Mouse (Mus musculus) adrenal gland, postnatal 25 days (tissue): Measurements from ENCODE around the gene Rps6ka1. TPM values are rescaled to one million over a fixed set of nuclear protein-coding genes. Genes with fewer than 3 reads are reported as not detected.
"Not testable (repeated sequence)": the region's sequence is repeated elsewhere in the genome, so short reads cannot be mapped to it uniquely, and the experiment has no call there.

Experiments used
- DNase-seq: peaks from one replicate; pipeline ENCODE4 v3.0.0; 2021; ENCODE audit warnings: mixed read lengths
- long read RNA-seq: library from polyadenylated mRNA; stranded (forward); transcript quantifications from one replicate; pipeline ENCODE4 v2.0.0, GENCODE M21; 2021
- total RNA-seq: library from RNA; stranded (reverse); gene quantifications from 2 replicates; pipeline ENCODE4 v1.2.3, GENCODE M21; 2021

Rps6ka1 gene
- 14.7 and 21.3 TPM in 2 replicates for total RNA-seq
- long read RNA-seq, transcript Rps6ka1-202 (22 exons, 3,135 nt), result major isoform, 26 of 40 reads
- long read RNA-seq, partial matches to known transcripts, result 6 of 40 reads
- long read RNA-seq, other reads (novel, unspliced or antisense), result 6 of 40 reads

DNA sequence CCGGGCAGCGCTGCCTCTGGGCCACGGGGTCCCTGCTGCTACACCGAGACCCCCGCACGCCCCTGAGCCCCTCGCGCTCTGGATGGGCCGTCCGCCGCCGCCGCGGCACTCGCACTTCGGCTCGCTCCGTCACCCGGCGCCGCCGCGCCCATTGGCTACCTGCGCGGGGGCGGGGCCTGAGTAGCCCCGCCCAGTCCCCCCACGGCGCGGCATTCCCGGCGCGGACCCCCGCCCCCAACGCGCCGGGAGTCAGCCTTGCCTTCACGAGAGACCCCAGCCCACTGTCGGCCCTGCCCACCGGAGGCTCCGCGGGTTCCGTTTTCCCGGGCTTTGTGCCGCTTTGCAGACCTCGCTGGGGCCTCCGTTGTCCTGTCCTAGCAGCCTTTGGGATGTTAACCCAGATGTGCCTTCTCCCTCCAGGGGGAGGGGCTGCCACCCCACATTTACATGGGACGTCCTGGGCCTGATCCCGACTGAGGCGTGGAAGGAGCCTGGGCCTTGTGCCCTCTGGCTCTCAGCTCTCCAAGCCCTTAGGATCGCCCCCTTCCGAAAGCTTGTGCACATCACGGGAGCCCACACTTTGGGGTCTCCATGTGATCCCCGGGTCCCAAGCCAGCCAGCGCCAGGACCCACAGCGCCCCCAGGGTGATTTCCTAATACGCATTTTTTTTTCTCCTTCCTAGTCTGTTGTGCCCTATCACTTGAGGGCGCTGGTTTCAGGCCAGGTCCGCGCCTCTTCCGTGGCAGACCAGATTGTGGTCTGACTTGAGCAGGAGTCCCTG is at the start of gene Rps6ka1:
TSS of gene Rps6ka1 (minus strand) at position 126 of the 782 bp plus-strand sequence.
- DNase-seq, result peak; percentile 82

DNA sequence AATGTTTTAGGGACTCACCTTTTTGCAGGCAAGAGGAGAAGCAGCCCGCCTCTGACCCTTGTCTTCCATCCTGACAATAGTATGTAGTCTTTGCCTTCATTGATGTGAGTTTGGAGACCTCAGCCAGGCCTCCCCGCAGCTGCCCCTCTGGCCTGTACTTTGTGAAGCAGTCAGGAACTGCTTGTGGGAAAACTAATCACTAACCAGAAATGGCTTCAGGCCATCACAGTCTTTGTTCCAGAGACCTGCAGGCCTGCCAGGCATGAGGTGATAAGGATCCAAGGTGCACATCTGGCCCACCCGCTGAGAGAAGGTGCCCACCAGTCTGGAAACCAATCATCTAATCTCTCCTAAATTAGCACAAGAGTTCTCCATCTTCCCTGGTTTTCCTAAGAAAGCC is 44.2 kb upstream of the Rps6ka1 start:
- no peak for DNase-seq

DNA sequence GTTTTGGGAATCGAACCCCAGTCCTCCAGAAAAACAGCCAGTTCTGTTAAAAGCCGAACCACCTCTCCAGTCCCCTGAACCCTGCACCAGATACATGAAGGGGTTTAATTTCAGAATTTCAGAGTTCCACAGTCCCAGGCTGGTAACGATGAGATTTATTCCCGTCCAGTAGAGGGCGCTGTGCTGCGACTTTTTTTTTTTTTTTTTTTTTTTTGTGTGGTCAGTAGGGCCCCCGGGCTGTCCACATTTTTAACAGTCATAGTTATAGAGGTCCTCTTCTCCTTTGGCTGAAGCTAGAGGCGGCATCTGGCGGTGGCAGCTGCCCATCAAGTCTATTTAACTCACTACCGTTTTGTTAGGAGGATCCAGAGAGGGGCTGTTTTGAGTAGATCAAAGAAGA is 43.8 kb upstream of the Rps6ka1 start:
- DNase-seq, result no peak

DNA sequence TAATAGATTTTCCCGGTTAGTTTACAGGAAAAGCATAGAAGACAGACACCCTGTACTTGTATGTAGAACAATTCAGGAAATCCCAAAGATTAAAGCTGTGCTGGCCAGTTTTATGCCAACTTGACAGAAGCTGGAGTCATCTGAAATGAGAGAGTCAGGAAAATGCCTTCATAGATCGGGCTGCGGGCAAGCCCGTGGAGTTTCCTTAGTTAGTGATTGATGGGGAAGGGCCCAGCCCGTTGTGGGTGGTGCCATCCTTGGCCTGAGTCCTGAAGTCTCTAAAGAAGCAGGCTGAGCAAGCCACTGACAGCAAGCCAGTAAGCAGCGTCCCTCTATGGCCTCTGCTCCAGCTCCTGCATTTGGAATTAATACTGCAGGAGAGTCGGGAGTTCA is 41.7 kb upstream of the Rps6ka1 start:
- DNase-seq, result no peak

DNA sequence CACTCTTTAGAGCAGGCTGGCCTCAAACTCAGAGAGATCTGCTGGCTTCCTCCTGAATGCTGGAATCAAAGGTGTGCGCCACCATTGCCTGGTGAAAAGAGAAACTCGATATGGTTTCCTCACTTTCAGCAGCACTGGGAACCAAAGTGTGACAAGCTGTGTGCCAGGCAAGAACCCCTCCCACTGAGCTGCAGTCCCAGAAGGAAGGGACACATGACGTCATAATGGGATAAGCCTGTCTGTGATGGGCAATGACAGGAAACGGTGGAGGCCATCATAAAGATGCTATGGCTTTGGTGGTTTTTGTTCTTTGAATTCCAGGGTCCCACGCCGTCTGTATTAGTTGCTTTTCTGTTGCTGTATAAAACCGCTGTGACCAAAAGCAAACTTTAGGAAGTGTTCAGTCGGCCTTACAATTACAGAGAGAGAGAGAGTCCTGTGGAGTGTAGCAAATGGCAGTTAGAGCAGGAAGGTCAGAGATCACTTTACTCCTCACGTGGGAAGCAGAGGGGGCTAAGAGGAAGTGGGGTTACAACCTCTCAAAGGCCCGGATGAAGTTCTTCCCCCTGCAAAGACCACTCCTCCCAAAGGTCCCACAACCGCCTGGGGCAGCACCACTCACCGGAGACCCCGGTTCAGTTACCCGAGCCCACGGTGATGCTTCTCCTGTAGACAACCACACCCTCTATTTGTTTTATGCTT is 41.1 kb upstream of the Rps6ka1 start:
- no peak for DNase-seq

DNA sequence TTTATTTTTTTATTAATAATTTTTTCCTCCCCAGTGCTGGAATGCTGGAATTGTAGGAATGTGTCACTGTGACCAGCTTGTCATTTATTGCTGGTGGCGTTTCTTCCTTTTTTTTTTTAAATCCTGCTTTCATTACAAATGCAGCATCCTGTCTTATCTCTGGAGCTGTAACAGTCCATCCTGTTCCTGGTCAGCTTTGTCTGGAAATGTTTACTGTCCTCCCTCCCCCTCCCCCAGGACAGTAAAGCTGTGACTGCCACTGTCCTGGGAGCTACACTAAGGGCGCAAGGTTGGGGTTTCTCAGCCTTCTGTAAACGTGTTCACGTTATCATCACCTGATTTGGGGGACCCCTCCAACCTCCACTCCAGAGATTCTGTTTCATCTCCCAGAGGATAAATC is 37.6 kb upstream of the Rps6ka1 start:
- DNase-seq, result no peak

DNA sequence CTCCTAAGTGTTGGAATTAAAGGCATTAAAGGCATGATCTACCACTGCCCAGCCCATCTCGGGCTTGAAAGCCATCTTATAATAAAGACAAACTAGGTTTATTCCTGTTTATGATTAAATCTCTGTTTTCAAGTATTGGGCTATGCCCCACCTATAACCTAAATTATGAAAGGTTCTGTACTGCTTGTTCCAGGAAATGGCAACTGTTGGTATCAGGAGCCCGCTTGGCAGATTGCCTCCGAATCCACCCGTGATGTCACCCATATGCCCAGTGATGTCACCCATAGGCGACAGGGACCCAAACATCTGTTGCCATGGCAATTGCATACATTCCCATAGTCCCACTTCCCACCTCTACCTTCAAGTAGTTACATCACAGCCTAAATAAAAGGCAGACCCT is 36.1 kb upstream of the Rps6ka1 start:
- DNase-seq, result no peak

DNA sequence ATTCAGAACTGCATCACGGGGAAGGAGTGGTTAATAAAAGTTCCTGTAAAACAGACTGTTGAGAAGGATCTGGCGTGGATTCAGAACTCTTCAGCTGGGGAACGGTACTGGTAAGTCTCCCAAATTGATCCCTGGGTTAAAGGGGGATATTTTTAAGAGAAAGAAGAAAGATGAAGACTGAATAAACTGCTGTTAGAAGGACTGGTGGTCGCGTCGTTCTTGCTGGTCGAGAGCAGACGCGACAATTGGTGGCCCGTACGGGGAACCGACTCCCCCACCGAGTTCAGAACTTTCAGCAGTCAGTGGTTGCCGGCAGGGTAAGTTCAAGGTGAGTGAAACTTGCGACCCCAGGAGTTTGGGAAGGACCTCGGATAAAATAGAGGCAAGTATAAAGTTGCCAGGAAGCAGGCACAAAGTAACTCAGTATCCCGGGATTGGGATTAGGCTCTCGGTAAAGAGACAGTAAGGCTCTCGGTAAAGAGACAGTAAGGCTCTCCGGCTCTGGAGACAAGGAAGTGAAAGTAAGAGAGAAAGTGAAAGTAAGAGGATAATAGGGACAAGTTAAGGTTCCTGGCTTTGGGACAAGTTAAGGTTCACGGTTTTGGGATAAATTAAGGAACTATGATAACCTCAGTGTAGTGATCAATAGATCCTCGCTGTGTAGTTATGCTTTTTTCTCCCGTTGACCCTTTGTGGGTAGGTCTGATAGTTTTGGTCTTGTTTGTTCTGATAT is 30.7 kb upstream of the Rps6ka1 start:
- DNase-seq, result not testable (repeated sequence)

DNA sequence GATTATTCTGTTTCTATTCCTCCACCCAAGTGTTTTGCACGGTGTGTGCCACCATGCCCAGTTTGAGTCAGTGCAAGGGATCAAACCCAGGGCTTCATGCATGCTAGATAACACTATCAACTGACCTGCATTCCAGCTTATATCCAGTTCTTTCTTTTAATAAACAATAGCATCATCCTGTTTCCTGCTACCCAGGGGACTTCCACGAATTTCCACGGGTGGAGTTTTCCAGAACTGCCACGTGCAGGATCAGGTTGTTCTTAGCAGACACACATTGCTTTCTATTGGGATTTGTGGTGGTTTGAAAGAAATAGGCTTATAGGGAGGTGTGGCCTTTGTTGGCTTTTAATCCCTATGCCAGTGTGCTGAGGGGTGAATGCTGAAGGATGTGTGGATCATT is 24.4 kb upstream of the Rps6ka1 start:
- no peak for DNase-seq

DNA sequence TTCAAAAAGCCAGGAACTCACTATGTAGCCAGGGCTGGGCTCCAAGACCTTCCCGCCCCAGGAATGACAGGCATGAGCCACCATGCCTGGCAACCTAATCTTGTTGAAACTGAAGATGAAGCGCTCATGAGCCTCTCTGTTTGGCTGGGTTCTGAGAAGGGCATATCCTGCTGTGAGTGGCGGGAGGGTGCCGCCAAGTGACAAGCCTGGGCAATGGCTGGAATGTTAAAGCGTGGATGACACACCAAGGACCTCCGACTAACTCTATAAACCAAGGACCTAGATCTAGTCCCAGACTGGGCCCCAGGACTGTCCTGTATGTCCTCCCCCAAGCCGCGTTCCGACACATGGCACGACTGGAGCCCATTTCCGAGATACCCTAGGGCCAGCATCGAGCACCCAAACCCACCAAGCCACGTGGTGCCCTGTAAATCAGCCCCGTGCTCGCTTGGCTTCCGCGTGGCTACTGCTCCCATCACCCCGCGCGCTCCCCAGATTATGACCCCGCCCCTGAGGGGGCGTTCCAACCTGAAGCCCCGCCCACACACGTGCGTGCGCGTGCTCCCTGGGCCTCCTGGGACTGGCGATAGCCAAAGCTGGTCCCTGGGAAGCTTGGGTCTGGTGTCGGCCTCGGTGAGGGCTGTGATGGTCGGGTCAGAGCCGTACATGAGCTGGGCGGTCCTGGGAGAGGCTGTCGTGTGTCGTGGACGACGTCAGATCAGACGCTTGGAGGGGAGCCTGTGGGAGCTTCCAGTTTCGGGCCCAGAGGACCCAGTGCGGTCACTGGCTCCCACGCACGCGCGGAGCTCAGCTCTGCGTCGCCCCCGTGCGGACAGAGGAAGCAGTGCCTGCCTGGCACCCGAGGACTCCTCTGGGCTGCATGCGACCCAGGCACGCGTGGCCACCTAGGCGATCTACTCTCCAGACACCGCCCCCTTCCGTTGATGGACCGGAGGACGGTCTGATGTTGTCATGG is 22.9 kb upstream of the Rps6ka1 start:
- DNase-seq, result peak; percentile 93

DNA sequence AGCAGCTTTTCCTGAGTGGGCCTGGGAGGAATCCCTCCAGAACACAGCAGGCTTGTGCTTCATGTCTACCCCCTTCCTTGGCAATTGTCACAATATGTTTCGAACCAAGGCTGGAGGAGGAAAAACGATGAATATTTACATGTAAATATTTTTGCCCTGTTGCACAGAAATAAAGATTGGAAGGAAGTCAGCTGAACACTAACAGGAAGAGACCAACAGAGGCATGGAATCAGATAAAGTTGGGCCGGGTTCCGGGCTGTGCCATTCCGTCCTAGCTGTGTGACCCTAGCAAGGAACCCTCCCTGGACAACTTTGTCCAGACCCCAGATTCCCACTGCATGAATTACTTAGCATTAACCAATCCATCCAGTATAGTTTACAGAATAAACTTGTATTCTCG is 20.5 kb upstream of the Rps6ka1 start:
- no peak for DNase-seq

DNA sequence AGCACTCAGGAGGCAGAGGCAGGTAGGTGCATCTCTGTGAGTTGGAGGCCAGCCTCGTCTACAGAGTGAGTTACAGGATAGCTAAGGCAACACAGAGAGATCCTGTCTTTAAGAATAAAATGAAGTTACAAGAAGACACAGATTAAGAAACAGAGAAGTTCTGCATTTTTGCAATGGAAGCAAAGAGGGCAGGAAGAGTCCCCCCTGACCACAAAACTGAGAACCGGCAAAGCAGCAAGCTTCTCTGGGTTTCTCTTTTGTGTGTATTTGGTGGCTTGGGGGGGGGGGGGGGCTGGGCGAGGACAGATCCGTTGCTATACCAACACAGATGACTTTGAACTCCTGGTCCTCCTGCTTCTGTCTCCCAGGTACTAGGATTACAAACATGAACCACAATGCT is 19.5 kb upstream of the Rps6ka1 start:
- DNase-seq, result no peak

DNA sequence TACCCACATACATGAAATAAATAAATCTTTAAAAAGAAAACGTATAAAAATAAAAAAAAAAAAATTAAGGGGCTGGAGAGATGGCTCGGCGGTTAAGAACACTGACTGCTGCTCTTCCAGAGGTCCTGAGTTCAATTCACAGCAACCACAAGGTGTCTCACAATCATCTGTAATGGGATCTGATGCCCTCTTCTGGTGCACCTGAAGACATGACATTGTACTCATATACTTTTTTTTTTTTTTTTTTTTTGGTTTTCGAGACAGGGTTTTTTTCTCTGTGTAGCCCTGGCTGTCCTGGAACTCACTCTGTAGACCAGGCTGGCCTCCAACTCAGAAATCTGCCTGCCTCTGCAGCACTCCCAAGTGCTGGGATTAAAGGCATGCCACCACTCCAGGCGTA is 18.7 kb upstream of the Rps6ka1 start:
- DNase-seq, result not testable (repeated sequence)

DNA sequence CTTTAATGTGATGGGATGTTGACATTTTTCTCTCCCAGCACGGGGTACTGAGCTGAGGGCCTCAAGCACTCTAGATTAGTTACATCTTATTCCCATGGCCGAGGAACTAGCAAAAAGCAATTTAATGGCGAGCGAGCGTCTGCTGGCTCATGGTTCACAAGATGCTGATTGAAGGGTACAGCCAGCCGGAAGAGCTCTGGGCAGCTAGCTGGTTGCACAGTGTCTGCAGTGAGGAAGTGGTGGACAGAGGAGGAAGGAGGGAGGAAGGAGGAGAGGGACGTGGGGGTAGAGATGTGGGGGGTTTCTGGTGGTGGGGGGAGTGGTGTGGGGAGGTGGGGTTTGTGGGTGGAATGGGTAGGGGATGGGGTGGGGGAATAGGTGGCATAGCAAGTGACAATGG is 17.6 kb upstream of the Rps6ka1 start:
- DNase-seq, result no peak

DNA sequence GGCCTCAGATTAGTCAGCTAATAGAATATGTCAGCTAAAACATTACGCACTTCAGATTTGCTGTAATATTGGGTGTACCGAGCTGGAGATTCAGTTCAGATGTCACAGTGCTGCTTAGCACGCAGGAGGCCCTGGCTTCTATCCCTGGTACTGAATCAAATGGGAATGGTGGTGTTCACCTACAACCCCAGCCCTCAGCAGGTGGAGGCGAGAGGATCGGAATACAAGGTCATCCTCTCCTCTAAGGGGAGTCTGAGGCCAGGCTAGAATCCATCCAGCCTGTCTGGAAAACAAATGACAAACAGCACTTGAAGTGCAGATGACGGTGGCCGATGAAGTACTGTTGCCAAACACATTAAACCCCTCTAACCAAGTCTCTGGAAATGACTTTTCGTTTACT is 16.7 kb upstream of the Rps6ka1 start:
- no peak for DNase-seq

DNA sequence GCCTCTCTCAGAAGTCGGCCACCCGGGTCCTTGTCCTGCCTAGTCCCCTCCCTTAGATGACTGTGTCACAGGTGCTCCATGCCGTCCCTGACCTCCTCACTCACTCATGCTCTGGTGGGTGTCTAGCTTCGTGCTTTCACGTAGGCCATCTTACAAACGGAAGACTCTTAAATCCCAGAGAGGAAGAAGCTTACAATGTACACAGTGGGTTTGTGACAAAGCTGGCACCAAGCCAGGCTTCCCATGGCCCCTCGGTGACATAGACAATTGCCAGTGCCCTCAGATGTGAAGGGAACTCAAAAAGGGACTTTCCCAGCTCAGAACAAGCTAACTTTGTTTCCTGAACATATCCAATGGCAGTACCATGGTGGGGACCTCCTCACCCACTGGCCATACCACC is 15.8 kb upstream of the Rps6ka1 start:
- DNase-seq, result no peak

DNA sequence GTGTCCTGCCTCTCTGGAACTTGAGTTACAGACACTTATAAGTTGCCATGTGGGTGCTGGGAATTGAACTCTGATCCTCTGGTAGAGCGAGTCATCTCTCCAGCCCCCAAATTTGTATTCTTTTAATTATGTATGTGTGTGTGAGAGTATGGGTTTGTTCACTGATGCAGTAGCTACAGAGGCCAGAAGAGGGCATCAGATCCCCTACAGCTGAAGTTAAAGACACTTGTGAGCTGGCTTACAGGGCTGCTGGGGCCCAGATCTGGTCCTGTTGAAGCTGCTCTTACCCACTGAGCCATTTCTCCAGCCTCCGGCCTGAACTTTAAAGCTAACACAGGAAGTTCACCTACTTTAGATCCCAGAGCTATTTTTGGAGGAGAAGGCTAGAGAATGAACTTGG is 14.9 kb upstream of the Rps6ka1 start:
- DNase-seq, result no peak

DNA sequence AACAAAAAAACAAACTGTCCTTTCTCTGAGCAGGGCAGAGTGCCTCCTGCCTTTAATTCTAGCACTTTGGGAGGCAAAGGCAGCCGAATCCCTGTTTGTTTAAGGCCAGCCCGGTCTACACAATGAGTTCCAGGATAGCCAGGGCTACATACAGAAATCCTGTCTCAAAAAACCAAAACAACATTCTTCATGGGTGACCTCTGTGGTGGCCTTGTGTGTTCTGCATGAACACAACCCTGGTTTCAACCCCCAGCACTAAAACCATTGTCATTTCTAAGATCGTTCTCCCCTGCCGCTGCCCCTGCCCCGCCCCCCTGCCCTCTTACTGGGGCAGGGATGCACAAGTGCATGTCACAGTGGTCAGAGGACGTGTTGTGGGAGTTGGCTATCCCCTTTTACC is 13.3 kb upstream of the Rps6ka1 start:
- DNase-seq, result no peak

DNA sequence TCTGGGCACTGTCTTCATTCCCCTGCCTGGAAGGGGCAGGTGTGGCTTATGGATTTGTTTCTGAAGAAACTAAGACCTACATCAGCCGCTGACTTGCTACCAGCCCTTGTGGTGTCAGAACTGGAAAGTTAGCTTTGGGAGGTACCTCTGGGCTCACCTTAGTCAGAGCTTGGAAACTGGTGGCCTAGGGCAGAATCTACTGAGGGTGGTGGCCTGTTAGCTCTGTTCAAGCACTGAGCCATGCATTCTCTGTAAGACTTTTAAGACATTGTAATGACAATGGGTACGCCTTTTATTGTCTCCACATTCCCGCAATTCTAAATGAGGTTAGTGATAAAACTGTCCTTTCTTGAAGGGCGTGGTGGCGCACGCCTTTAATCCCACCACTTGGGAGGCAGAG is 12.8 kb upstream of the Rps6ka1 start:
- no peak for DNase-seq

DNA sequence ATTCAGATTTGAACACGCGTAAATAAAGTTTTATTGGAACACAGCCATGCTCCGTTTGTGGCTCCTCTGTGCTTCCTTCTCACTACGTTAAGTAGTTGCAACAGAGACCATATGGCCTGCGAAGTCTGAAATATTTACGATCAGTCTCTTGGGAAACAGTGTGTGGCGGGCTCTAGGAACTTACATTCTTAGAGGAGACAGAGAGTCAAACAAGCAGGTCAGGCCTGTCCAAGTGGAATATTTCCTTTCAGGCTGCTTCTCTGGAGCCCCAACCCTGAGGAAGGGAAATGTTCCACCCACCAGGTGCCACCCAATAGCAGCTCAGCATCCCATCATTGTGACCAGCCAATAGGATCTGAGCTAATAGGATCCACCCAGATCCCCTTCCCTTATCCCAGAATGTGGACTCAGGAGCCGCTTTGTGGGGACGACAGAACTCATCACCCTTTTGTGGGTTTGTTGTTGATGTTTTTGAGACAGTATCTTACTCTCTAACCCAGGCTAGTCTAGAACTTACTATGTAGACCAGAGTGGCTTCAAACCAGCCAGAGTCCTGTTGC is 11.7 kb upstream of the Rps6ka1 start:
- no peak for DNase-seq

DNA sequence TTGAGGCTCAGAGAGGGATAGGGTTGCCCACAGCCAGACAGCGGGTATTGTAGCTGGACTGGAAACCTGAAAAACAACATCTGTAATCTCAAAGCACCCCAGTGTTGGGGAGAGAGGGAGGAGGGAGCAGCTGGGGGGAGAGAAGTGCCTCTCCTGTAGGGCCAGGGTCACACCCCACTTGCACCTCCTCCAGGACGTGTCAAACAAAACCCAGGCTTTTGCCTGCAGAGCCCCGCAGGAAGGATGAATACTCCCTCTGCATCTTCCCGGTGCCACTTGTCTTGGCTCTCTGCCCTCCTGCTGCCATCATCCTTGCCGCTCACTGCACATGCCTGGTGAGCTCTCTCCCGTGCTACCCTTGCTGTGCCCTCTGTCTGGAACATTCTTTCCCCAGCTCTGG is 10.6 kb upstream of the Rps6ka1 start:
- no peak for DNase-seq
